Mouse (Mus musculus): ENCODE results near the gene Hoxd11. TPM values are rescaled to one million over a fixed set of nuclear protein-coding genes. Genes with fewer than 3 reads are reported as not detected.

Gene Hoxd11
- total and polyA plus RNA-seq, 2 experiments from 2014 or later = 0.11 TPM; not detected in 1

DNA sequence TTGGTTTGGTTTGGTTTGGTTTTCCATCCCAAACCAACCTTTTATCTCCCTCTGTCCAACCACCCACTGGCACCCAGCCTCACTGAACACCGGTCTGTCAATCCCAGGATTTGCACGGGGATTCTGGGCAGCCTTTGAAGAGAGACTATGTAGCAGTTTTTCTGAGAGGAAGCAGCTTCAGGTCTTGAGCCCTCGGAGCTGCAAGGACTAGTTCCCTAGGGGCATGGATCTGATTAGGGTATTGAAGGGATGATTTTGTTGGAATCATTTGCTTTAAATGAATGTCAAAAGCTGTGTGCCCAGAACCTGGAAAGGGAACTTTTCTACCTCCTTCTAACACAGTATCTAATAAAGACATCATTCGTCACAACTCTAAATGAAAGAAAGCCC is 22.7 kb upstream of the Hoxd11 start:
- WGBS = 7% methylated on average over 4 of the region's 4 CpGs
- no peak overlapping the region for H3K4me2 ChIP-seq (ENCODE audit: low read depth, low read length)
- DNase-seq (ENCODE audit: low spot score) = no peak

DNA sequence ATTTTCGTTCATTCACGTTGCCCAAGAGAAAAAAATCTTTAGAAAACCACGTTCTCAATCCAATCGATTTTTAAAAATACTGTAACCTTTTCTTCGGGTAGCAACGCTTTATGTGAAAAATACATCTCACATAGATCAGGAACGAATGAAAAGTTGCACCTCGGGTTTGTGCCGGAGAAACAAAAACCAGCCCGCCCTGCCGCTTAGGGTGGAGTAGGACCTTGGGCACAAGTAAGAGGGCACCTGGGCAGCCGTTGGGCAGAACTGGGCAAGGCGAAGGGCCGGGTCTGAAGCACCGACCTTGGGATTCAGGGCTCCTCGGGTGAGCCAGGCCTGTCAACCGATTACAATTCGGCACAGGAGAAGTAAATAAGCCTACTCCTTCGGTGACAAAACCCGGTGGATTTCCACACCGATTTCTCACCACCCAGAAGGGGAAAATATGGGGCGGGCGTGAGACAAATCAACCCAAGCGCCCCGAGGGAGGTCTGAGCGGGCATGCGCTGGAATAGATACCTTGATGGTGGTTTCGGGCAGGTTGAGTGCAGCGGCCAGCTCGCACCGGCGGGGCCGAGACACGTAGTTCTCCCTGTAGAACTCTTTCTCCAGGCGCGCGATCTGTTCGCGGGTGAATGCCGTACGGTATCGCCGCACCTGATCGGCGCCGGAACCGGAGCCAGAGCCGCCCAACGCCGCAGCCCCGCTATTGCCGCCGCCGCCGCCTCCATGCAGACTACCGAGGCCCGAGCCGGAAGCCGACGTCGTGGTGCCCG is 21.9 kb upstream of the Hoxd11 start:
- Histone ChIP-seq H3K4me1 (ENCODE audit: control insufficient read depth, insufficient read depth) (no peaks in the 10 kb centered on the region), H3K9ac (replicated peaks; ENCODE audit: low read depth, low read length) (no peak overlapping the region), H3K27ac (ENCODE audit: low read depth) (no peak overlapping the region), H3K4me2 (ENCODE audit: low read depth, low read length) (0 out of 2 replicates have a peak overlapping the region, but pooled peaks have one; percentile 12), H3K27me3 (ENCODE audit: control insufficient read depth, insufficient read depth, low read length) (peaks cover 94% of the 10 kb centered on the region), H3K9me3 (replicated peaks; ENCODE audit: control insufficient read depth, low read length) (no peaks in the 10 kb centered on the region), H3K4me3 (ENCODE audit: low read depth, low read length) (peak overlapping the region; percentile 25), H3K36me3 (replicated peaks; ENCODE audit: control insufficient read depth, insufficient read depth, low read length) (no peaks in the 10 kb centered on the region)
- WGBS = 3% methylated on average over 62 of the region's 62 CpGs
- TF ChIP-seq EP300 (IDR thresholded peaks at IDR 0.05; ENCODE audit: low read depth) (no peak), CTCF (IDR thresholded peaks at IDR 0.05; ENCODE audit: low read depth) (no peak)
- DNase-seq (ENCODE audit: low spot score) (no peak), ATAC-seq (ENCODE audit: insufficient read depth, low read depth) (no peak)

More for the DNA sequence above, 22.7 kb upstream of the Hoxd11 start:
- H3K27me3 ChIP-seq (ENCODE audit: control insufficient read depth, insufficient read depth, low read length) = peaks cover 94% of the 10 kb centered on the region
- H3K9ac ChIP-seq (replicated peaks; ENCODE audit: low read depth, low read length) = no peak overlapping the region
- no peak overlapping the region for H3K4me3 ChIP-seq (ENCODE audit: low read depth, low read length)
- no peak for TF ChIP-seq CTCF (IDR thresholded peaks at IDR 0.05; ENCODE audit: low read depth)
- TF ChIP-seq EP300 (IDR thresholded peaks at IDR 0.05; ENCODE audit: low read depth) = no peak
- H3K27ac ChIP-seq (ENCODE audit: low read depth) = no peak overlapping the region
- no peaks in the 10 kb centered on the region for H3K36me3 ChIP-seq (replicated peaks; ENCODE audit: control insufficient read depth, insufficient read depth, low read length)
- H3K4me1 ChIP-seq (ENCODE audit: control insufficient read depth, insufficient read depth) = no peaks in the 10 kb centered on the region
- no peak for ATAC-seq (ENCODE audit: insufficient read depth, low read depth)
- no peaks in the 10 kb centered on the region for H3K9me3 ChIP-seq (replicated peaks; ENCODE audit: control insufficient read depth, low read length)

DNA sequence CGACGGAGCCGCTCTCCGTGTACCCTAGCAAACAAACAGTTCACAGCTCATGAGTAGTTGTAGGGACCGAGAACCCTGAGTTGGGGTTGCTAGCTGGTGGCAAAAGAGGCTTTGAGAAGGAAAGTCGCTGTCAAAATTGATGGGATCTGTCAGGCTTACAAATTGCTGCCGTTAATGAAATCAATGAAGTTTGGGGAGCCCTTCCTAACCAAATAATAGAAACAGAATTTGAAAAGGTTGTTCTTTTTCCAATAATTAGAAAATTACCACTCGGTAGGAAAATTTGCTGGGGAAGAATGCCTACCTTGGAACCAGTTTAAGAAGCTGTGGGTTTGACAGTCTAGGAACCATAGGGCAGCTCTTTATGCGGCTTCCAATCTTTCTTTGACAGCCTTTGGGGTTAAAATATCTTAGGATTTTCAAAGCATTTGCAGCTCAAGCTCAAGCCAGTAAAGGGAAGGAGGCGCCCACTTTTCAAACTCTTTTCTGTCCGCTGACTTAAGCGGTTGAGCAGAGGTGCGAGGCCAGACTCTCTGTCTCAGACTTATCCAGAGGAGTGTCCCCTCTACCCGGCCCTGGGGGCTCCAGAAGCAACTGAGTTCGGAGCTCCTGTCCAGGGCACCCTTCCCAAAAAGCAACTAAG is 21.2 kb upstream of the Hoxd11 start:
- 2% methylated on average over 15 of the region's 15 CpGs for WGBS
- DNase-seq (ENCODE audit: low spot score) (peak; percentile 4), ATAC-seq (ENCODE audit: insufficient read depth, low read depth) (no peak)
- no peak for TF ChIP-seq CTCF (IDR thresholded peaks at IDR 0.05; ENCODE audit: low read depth)
- no peak for TF ChIP-seq EP300 (IDR thresholded peaks at IDR 0.05; ENCODE audit: low read depth)
- Histone ChIP-seq H3K27ac (ENCODE audit: low read depth) (no peak overlapping the region), H3K4me3 (ENCODE audit: low read depth, low read length) (peak overlapping the region; percentile 25), H3K27me3 (ENCODE audit: control insufficient read depth, insufficient read depth, low read length) (peaks cover 95% of the 10 kb centered on the region), H3K9me3 (replicated peaks; ENCODE audit: control insufficient read depth, low read length) (no peaks in the 10 kb centered on the region), H3K36me3 (replicated peaks; ENCODE audit: control insufficient read depth, insufficient read depth, low read length) (no peaks in the 10 kb centered on the region), H3K9ac (replicated peaks; ENCODE audit: low read depth, low read length) (no peak overlapping the region), H3K4me1 (ENCODE audit: control insufficient read depth, insufficient read depth) (no peaks in the 10 kb centered on the region), H3K4me2 (ENCODE audit: low read depth, low read length) (0 out of 2 replicates have a peak overlapping the region, but pooled peaks have one; percentile 12)

DNA sequence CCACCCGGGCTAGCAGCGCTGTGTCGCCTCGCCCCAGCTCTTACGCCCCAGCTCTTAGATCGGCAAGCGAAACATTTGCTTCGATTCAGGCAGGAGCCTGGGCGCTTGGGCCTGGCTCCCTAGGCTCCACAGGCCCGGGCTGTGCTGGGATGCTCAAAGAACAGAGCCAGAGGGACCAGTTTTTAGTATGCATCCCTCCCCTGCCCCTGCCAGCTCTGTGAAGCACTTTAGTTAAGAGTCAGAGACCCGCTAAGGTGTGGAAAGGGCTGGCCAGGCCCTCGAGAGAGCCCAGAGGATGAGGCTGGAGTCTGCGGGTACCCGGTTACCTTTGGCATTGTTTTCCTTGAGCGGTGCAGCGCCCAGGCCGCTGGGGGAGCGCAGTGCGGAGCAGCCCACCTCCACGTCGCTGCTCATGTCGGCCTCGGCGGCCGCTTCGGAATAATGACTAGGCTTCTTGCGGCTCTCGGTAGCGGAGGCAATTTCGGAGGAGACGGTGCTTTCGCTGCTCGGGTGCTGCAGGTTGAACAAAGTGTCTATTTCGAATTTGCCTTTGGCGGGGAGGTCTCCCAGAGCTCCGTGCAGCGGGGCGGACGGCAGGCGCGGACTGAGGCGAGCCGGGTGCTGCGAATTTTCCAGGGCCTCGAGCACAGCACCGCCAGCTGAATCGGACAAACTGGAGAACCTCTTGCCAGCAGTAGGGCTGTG is 20.5 kb upstream of the Hoxd11 start:
- ATAC-seq (ENCODE audit: insufficient read depth, low read depth) (no peak), DNase-seq (ENCODE audit: low spot score) (no peak)
- no peaks in the 10 kb centered on the region for H3K36me3 ChIP-seq (replicated peaks; ENCODE audit: control insufficient read depth, insufficient read depth, low read length)
- H3K27me3 ChIP-seq (ENCODE audit: control insufficient read depth, insufficient read depth, low read length) = peaks cover 99% of the 10 kb centered on the region
- H3K4me1 ChIP-seq (ENCODE audit: control insufficient read depth, insufficient read depth) = no peaks in the 10 kb centered on the region
- WGBS = 2% methylated on average over 47 of the region's 47 CpGs
- no peak for TF ChIP-seq EP300 (IDR thresholded peaks at IDR 0.05; ENCODE audit: low read depth)
- no peak for TF ChIP-seq CTCF (IDR thresholded peaks at IDR 0.05; ENCODE audit: low read depth)
- H3K4me2 ChIP-seq (ENCODE audit: low read depth, low read length) = no peak overlapping the region
- no peak overlapping the region for H3K27ac ChIP-seq (ENCODE audit: low read depth)
- no peak overlapping the region for H3K4me3 ChIP-seq (ENCODE audit: low read depth, low read length)
- H3K9ac ChIP-seq (replicated peaks; ENCODE audit: low read depth, low read length) = no peak overlapping the region
- H3K9me3 ChIP-seq (replicated peaks; ENCODE audit: control insufficient read depth, low read length) = no peaks in the 10 kb centered on the region

DNA sequence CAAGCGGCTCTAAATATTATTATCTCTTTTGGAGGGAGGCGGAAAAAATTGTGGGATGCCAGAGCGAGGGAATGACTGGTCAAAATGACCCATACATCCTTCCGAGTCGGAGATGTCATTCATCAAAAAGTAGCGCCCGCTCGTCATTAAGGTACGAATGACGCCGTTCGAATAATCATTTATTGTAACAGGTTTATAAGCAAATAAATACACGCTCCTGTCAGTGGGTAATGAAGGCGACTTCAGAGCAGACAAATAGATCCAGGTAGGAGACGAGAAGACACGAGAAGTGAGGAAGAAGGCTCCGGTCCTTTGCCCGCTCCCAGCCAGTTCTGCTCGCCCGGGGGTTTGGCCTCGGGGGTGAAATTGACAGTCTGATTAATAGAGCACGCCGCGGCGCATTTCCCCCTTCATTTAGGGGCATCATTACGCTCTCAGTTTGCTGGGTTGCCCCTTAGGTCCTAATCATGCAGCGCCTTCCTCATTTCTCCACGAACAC is 19.8 kb upstream of the Hoxd11 start, which contains the start of gene Evx2:
Gene Evx2, minus strand, starts transcription at position 51 of the 499 bp plus-strand sequence.
- Histone ChIP-seq H3K9me3 (replicated peaks; ENCODE audit: control insufficient read depth, low read length) (no peaks in the 10 kb centered on the region), H3K27me3 (ENCODE audit: control insufficient read depth, insufficient read depth, low read length) (peaks cover 99% of the 10 kb centered on the region), H3K27ac (ENCODE audit: low read depth) (no peak within 1 kb of the TSS), H3K4me1 (ENCODE audit: control insufficient read depth, insufficient read depth) (no peaks in the 10 kb centered on the region), H3K4me3 (ENCODE audit: low read depth, low read length) (no peak within 1 kb of the TSS), H3K4me2 (ENCODE audit: low read depth, low read length) (no peak within 1 kb of the TSS), H3K36me3 (replicated peaks; ENCODE audit: control insufficient read depth, insufficient read depth, low read length) (no peaks in the 10 kb centered on the region), H3K9ac (replicated peaks; ENCODE audit: low read depth, low read length) (no peak within 1 kb of the TSS)
- DNase-seq (ENCODE audit: low spot score) = no peak
- no peak for ATAC-seq (ENCODE audit: insufficient read depth, low read depth)
- TF ChIP-seq EP300 (IDR thresholded peaks at IDR 0.05; ENCODE audit: low read depth) (no peak), CTCF (IDR thresholded peaks at IDR 0.05; ENCODE audit: low read depth) (no peak)
- WGBS = 5% methylated on average over 28 of the region's 28 CpGs
